Mouse (Mus musculus) lung, embryonic 16.5 days (tissue): ENCODE data around the gene Ccdc32. TPM values are rescaled to one million over a fixed set of nuclear protein-coding genes. Genes with fewer than 3 reads are reported as not detected.

Source experiments
- ATAC-seq: fragments of 200-750 bp; cut with Nextera tagmentation; 2 replicates; pipeline ENCODE4 v1.8.0; 2017; ENCODE audit warnings: low read depth, mild to moderate bottlenecking, moderate library complexity
- H3K27ac ChIP-seq: fragments of 300-500 bp; sonication (generic); 2 replicates; pipeline ENCODE4 v1.5.1; 2014; ENCODE audit warnings: mild to moderate bottlenecking, control low read depth, low read length
- H3K27me3 ChIP-seq: fragments of 300-500 bp; sonication (generic); 2 replicates; pipeline ENCODE4 v1.6.1; 2014; ENCODE audit warnings: low read depth, low read length, mixed read lengths; ENCODE audit not compliant: control insufficient read depth, insufficient read depth
- H3K36me3 ChIP-seq: fragments of 300-500 bp; sonication (generic); 2 replicates; pipeline ENCODE4 v1.6.1; 2014; ENCODE audit warnings: low read length; ENCODE audit not compliant: control insufficient read depth, insufficient read depth
- H3K4me1 ChIP-seq: fragments of 300-500 bp; sonication (generic); replicated peaks from 2 replicates; pipeline ENCODE4 v1.6.1; 2014; ENCODE audit warnings: low read length, mixed read lengths; ENCODE audit not compliant: control insufficient read depth, insufficient read depth
- H3K4me2 ChIP-seq: fragments of 300-500 bp; sonication (generic); 2 replicates; pipeline ENCODE4 v1.6.1; 2014; ENCODE audit warnings: low read depth, low read length, control low read depth
- H3K4me3 ChIP-seq: fragments of 300-500 bp; sonication (generic); 2 replicates; pipeline ENCODE4 v1.5.1; 2014; ENCODE audit warnings: mild to moderate bottlenecking, low read length, control low read depth
- H3K9ac ChIP-seq: fragments of 300-500 bp; sonication (generic); 2 replicates; pipeline ENCODE4 v1.6.1; 2014; ENCODE audit warnings: low read length, control low read depth
- H3K9me3 ChIP-seq: fragments of 300-500 bp; sonication (generic); 2 replicates; pipeline ENCODE4 v1.6.1; 2016; ENCODE audit warnings: low read length; ENCODE audit not compliant: control insufficient read depth
- WGBS: fragments of 180-500 bp; shearing (Covaris S2); extraction: QIAGEN DNeasy Blood & Tissue Kit; methylation state at CpG from one replicate; pipeline ENCODE4 v1.1.7; 2014; 5-methylcytosine and 5-hydroxymethylcytosine counted together
- polyA plus RNA-seq: library from polyadenylated mRNA; unstranded; fragments of >200 nt; fragmentation: Nextera tagmentation; extraction: Ambion mirVana; gene quantifications from 2 replicates; pipeline ENCODE4 v1.2.1, GENCODE M21; 2015

Ccdc32 gene
- polyA plus RNA-seq, result 23.8 and 25.1 TPM in 2 replicates

DNA sequence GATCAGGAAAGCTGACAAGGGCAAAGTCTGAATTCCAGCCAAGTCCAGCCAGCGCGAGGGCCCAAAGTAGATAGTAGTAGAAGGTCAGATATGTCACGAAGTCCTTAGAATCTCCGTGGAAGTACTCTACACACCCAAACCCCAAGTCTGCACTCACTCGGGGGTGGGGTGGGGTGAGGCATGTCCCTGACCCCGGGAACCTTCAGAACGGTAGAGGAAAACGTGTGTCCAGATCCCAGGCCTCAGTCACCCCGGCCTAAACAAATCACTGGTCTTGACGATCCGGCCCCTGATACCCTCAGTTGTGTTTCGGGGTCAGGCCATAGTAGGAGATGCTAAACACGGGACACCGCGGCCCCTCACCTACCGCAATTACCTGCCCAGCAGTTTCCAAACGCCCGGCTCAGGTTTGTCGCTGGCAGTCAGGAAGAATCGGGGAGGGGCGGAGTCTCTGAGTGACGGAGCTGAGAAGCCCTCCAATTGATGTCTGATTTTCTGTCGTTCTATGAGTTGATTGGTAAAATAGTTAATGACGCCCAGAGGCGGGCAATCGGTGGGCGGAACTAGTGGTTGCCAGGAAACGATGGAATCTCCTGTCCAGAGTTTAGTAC is at the start of gene Ccdc32:
Ccdc32 (minus strand) TSS at position 453 of the 611 bp plus-strand sequence.
- ATAC-seq, result peak; percentile 97
- Histone ChIP-seq H3K9me3 (no peaks in the 10 kb centered on the region), H3K4me1 (peaks cover 7% of the 10 kb centered on the region; the same call in 1 of the 2 replicates), H3K36me3 (no peaks in the 10 kb centered on the region; the same call in 1 of the 2 replicates), H3K9ac (peak within 1 kb of the TSS; percentile 69), H3K4me3 (peak within 1 kb of the TSS; percentile 59), H3K4me2 (peak within 1 kb of the TSS; percentile 87), H3K27me3 (no peaks in the 10 kb centered on the region), H3K27ac (no peak within 1 kb of the TSS)
- 0% methylated on average over 28 of the region's 28 CpGs for WGBS

DNA sequence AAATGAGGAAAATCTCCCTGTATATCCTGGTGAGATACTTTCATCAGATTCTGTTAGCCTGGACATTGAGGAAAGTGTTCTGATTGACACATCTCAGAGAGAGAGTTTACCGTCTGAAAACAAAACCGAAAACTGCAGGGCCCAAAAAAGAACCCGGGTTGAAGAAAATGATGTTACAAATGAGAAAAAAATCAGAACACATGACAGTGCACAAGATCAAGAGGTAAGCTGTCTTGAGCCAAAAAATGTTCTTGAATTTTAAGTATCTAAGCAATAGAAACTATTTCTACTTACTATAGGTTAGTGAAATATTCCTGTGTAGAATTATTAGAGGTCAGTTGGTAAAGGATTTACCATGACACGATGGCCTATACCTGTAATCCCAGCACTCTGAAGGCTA is 43.2 kb upstream of the Ccdc32 start:
- H3K4me3 ChIP-seq, result no peak overlapping the region
- H3K36me3 ChIP-seq, result peaks cover 14% of the 10 kb centered on the region
- H3K4me2 ChIP-seq, result no peak overlapping the region
- WGBS, result 90% methylated on average over 4 of the region's 4 CpGs
- no peak overlapping the region for H3K9ac ChIP-seq
- H3K4me1 ChIP-seq, result no peaks in the 10 kb centered on the region
- H3K27me3 ChIP-seq, result no peaks in the 10 kb centered on the region
- H3K27ac ChIP-seq, result no peak overlapping the region
- ATAC-seq, result no peak
- H3K9me3 ChIP-seq, result no peaks in the 10 kb centered on the region

DNA sequence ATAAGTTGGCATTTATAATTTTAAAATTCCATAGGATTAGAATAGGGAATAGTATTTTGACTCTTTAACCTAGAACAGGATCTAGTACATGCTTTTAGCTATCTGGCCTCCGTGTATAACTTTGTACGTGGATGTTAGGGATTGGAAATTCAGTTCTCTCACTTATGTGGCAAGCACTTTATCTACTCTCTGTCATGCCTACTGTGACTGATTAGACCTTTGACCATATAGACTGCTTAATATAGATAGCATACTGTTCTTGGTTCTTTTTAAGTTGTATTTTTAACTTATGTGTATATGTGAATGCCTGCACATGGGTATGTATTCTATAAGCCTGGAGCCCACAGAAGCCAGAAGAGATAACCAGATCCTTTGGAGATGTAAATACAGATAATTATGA is 30.9 kb upstream of the Ccdc32 start:
- no peak overlapping the region for H3K4me3 ChIP-seq
- no peaks in the 10 kb centered on the region for H3K27me3 ChIP-seq
- ATAC-seq, result no peak
- no peaks in the 10 kb centered on the region for H3K4me1 ChIP-seq
- no peak overlapping the region for H3K9ac ChIP-seq
- WGBS, result 93% methylated on average over 2 of the region's 2 CpGs
- no peak overlapping the region for H3K27ac ChIP-seq
- H3K36me3 ChIP-seq, result peaks cover 12% of the 10 kb centered on the region
- H3K4me2 ChIP-seq, result no peak overlapping the region
- H3K9me3 ChIP-seq, result no peaks in the 10 kb centered on the region

- Histone ChIP-seq H3K4me1 (peaks cover 3% of the 10 kb centered on the region), H3K27ac (no peak overlapping the region), H3K27me3 (no peaks in the 10 kb centered on the region), H3K4me3 (no peak overlapping the region), H3K9ac (no peak overlapping the region), H3K4me2 (no peak overlapping the region), H3K36me3 (no peaks in the 10 kb centered on the region), H3K9me3 (no peaks in the 10 kb centered on the region)
- 85% methylated on average over 4 of the region's 4 CpGs for WGBS
- ATAC-seq, result no peak
Measured at GRCm38 (mm10) chr2:119050132-119050650, 21.0 kb upstream of the Ccdc32 start.

DNA sequence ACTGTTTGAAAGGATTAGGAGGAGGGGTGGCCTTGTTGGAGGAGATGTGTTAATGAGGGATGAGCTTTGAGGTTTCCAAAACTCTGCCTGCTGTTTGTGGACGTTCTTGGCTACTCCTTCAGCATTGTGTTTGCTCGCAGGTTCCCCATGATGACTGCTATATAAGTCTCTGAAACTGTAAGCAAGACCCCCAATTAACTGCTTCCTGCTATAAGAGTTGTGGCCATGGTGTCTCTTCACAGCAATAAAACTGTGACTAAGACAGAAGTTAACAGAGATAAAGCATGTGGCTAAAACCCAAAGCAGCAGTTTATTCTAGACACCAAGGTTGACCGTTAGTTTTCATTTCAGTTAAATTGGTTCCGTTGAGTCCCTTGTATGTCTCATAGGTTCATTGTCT is 18.7 kb upstream of the Ccdc32 start:
- Histone ChIP-seq H3K27me3 (no peaks in the 10 kb centered on the region), H3K4me1 (peaks cover 3% of the 10 kb centered on the region), H3K27ac (peak overlapping the region; percentile 96; the same call in 1 of the 2 replicates), H3K9ac (peak overlapping the region; percentile 85), H3K36me3 (no peaks in the 10 kb centered on the region), H3K4me2 (peak overlapping the region; percentile 57), H3K4me3 (peak overlapping the region; percentile 92), H3K9me3 (no peaks in the 10 kb centered on the region)
- 11% methylated on average over 4 of the region's 4 CpGs for WGBS
- no peak for ATAC-seq

GRCm38 (mm10) chr2:119046649-119047611 is 17.7 kb upstream of the Ccdc32 start, which contains the start of gene Knl1:
Gene Knl1 (plus strand): TSS chr2:119047119.
- peak; percentile 97 for ATAC-seq

DNA sequence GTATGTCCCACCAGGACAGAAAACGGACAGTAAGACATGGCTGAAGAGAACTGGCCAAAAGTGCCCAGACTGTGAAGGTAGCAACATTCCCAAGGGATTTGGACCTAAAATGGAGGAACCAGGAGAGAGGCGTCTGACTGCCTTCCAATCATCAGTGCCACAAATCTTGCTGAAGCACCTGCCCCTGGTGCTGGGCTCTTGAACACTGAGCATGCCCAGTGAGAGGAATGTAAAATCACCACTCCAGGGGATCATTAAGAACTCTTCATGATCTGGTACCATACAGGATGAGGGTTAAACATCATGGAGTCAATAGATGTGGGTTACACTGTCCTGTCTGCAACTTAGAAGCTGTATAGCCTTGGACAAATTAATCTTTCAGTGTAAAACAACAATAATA is 16.0 kb upstream of the Ccdc32 start:
- Histone ChIP-seq H3K9ac (no peak overlapping the region), H3K4me1 (peaks cover 3% of the 10 kb centered on the region), H3K27me3 (no peaks in the 10 kb centered on the region), H3K9me3 (no peaks in the 10 kb centered on the region), H3K36me3 (peaks cover 6% of the 10 kb centered on the region), H3K27ac (no peak overlapping the region), H3K4me3 (no peak overlapping the region), H3K4me2 (no peak overlapping the region)
- WGBS, result 69% methylated on average over 2 of the region's 2 CpGs
- ATAC-seq, result no peak

More at GRCm38 (mm10) chr2:119046649-119047611, 17.7 kb upstream of the Ccdc32 start, which contains the start of gene Knl1:
- H3K9ac ChIP-seq, result peak within 1 kb of the TSS; percentile 85
- peaks cover 3% of the 10 kb centered on the region for H3K4me1 ChIP-seq
- H3K4me2 ChIP-seq, result peak within 1 kb of the TSS; percentile 57
- H3K36me3 ChIP-seq, result peaks cover 3% of the 10 kb centered on the region
- under 1% methylated on average over 77 of the region's 77 CpGs for WGBS
- no peaks in the 10 kb centered on the region for H3K27me3 ChIP-seq
- H3K9me3 ChIP-seq, result no peaks in the 10 kb centered on the region
- H3K27ac ChIP-seq, result peak within 1 kb of the TSS; percentile 96
- peak within 1 kb of the TSS; percentile 92 for H3K4me3 ChIP-seq

- no peaks in the 10 kb centered on the region for H3K9me3 ChIP-seq
- peaks cover 18% of the 10 kb centered on the region for H3K36me3 ChIP-seq
- no peak for ATAC-seq
- no peak overlapping the region for H3K27ac ChIP-seq
- WGBS, result 46% methylated on average over 4 of the region's 4 CpGs
- no peak overlapping the region for H3K9ac ChIP-seq
- no peak overlapping the region for H3K4me3 ChIP-seq
- H3K27me3 ChIP-seq, result no peaks in the 10 kb centered on the region
- H3K4me1 ChIP-seq, result no peaks in the 10 kb centered on the region; the same call in 1 of the 2 replicates
- H3K4me2 ChIP-seq, result no peak overlapping the region
Measured at GRCm38 (mm10) chr2:119040882-119041281, 11.7 kb upstream of the Ccdc32 start.

DNA sequence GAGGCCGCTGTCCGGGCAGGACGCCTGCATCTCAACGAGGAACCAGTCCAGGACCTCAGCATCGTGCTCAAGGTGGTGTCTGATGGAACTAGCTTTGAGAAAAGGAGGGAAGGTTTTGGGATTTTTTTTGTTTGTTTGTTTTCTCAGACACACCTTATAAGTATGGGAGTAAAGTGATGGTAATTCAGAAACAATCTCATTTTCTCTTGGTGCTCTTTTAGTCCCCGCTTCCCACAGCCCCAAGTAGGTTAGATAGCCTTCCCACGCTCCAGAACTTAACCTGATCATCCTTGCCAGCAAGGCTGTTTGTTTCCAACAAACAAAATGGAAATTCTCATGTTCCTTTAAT is 6.2 kb upstream of the Ccdc32 start:
- Histone ChIP-seq H3K36me3 (peaks cover 13% of the 10 kb centered on the region), H3K9ac (peak overlapping the region; percentile 76), H3K9me3 (no peaks in the 10 kb centered on the region), H3K27me3 (no peaks in the 10 kb centered on the region), H3K4me2 (peak overlapping the region; percentile 64), H3K27ac (no peak overlapping the region), H3K4me1 (peaks cover 8% of the 10 kb centered on the region), H3K4me3 (peak overlapping the region; percentile 62)
- WGBS, result 10% methylated on average over 7 of the region's 7 CpGs
- ATAC-seq, result no peak
